8 mouse cellular contexts compared by ENCODE assay signal in genomic region chr13:111489502-111489801, GRCm38 (mm10). TPM values are rescaled to one million over a fixed set of nuclear protein-coding genes. Genes with fewer than 3 reads are reported as not detected.
DNase-seq lines count a peak whose midpoint lies in the region; ATAC-seq lines count a peak whose summit lies in the region.

No protein-coding gene starts in this region.

- H3K36me3 ChIP-seq in kidney, embryonic 16.5 days (ENCODE audit: insufficient read depth, low read length): no peaks in the 10 kb centered on the region
- H3K36me3 ChIP-seq in embryonic facial prominence, embryonic 13.5 days: no peaks in the 10 kb centered on the region
- no peaks in the 10 kb centered on the region for H3K36me3 ChIP-seq in limb, embryonic 11.5 days (ENCODE audit: control insufficient read depth, insufficient read depth, low read length)
- no peaks in the 10 kb centered on the region for H3K36me3 ChIP-seq in neural tube, embryonic 12.5 days

- H3K27me3 ChIP-seq in kidney, embryonic 16.5 days (ENCODE audit: insufficient read depth, low read length): peaks cover 26% of the 10 kb centered on the region
- H3K27me3 ChIP-seq in embryonic facial prominence, embryonic 13.5 days: peaks cover 26% of the 10 kb centered on the region
- 0 out of 2 replicates have a peak, but pooled peaks cover 7% of the 10 kb centered on the region for H3K27me3 ChIP-seq in limb, embryonic 11.5 days (ENCODE audit: control insufficient read depth, insufficient read depth, low read length)
- peaks cover 21% of the 10 kb centered on the region for H3K27me3 ChIP-seq in neural tube, embryonic 12.5 days (replicated peaks)

- peak; percentile 73 for ATAC-seq in kidney, embryonic 16.5 days (ENCODE audit: low FRiP score, low TSS enrichment)
- ATAC-seq in embryonic facial prominence, embryonic 13.5 days (ENCODE audit: insufficient number of reproducible peaks, insufficient read depth, low FRiP score, low TSS enrichment, low read depth): peak; percentile 56
- no peak for ATAC-seq in limb, embryonic 11.5 days (ENCODE audit: insufficient number of reproducible peaks, low FRiP score, low TSS enrichment, low read depth)
- peak; percentile 77; the same call in 1 of the 2 replicates for ATAC-seq in neural tube, embryonic 12.5 days (ENCODE audit: low FRiP score, low read depth)

- H3K4me2 ChIP-seq in kidney, embryonic 16.5 days (replicated peaks; ENCODE audit: low read depth, low read length): peak overlapping the region; percentile 77
- H3K4me2 ChIP-seq in embryonic facial prominence, embryonic 13.5 days: peak overlapping the region; percentile 79
- H3K4me2 ChIP-seq in limb, embryonic 11.5 days (ENCODE audit: low read depth, severe bottlenecking): no peak overlapping the region
- peak overlapping the region; percentile 80 for H3K4me2 ChIP-seq in neural tube, embryonic 12.5 days (replicated peaks)

- H3K4me1 ChIP-seq in kidney, embryonic 16.5 days (ENCODE audit: insufficient read depth, low read length): peaks cover 25% of the 10 kb centered on the region
- H3K4me1 ChIP-seq in embryonic facial prominence, embryonic 13.5 days: peaks cover 24% of the 10 kb centered on the region
- 0 out of 2 replicates have a peak, but pooled peaks cover 6% of the 10 kb centered on the region for H3K4me1 ChIP-seq in limb, embryonic 11.5 days (ENCODE audit: control insufficient read depth, insufficient read depth, low read length)
- H3K4me1 ChIP-seq in neural tube, embryonic 12.5 days: peaks cover 20% of the 10 kb centered on the region

- DNase-seq in kidney, postnatal 36 days: no peak
- DNase-seq in limb, embryonic 11.5 days (ENCODE audit: low spot score): no peak
- DNase-seq in MN1 (ENCODE audit: low spot score): no peak
- DNase-seq in gastrocnemius, adult 8-10 months (ENCODE audit: low spot score in 2 of 2): no peak
- no peak for DNase-seq in lung, postnatal 4 days

- 0% methylated on average over 17 of the region's 33 CpGs for WGBS in kidney, embryonic 16.5 days
- WGBS in embryonic facial prominence, embryonic 13.5 days: 1% methylated on average over 29 of the region's 33 CpGs
- WGBS in limb, embryonic 11.5 days: 0% methylated on average over 16 of the region's 33 CpGs
- WGBS in neural tube, embryonic 12.5 days: 0% methylated on average over 31 of the region's 33 CpGs

- peak overlapping the region; percentile 99 for H3K9ac ChIP-seq in kidney, embryonic 16.5 days (replicated peaks; ENCODE audit: low read length)
- peak overlapping the region; percentile 97 for H3K9ac ChIP-seq in embryonic facial prominence, embryonic 13.5 days
- H3K9ac ChIP-seq in limb, embryonic 11.5 days (ENCODE audit: low read length): peak overlapping the region; percentile 86
- H3K9ac ChIP-seq in neural tube, embryonic 12.5 days: peak overlapping the region; percentile 97

- no peaks in the 10 kb centered on the region for H3K9me3 ChIP-seq in kidney, embryonic 16.5 days (ENCODE audit: low read length)
- no peaks in the 10 kb centered on the region for H3K9me3 ChIP-seq in embryonic facial prominence, embryonic 13.5 days
- no peaks in the 10 kb centered on the region for H3K9me3 ChIP-seq in limb, embryonic 11.5 days (ENCODE audit: control insufficient read depth, low read length)
- H3K9me3 ChIP-seq in neural tube, embryonic 12.5 days: no peaks in the 10 kb centered on the region

- peak overlapping the region; percentile 98 for H3K4me3 ChIP-seq in kidney, embryonic 16.5 days (ENCODE audit: low read length)
- H3K4me3 ChIP-seq in embryonic facial prominence, embryonic 13.5 days: peak overlapping the region; percentile 96
- peak overlapping the region; percentile 91 for H3K4me3 ChIP-seq in limb, embryonic 11.5 days (ENCODE audit: low read depth, low read length)
- H3K4me3 ChIP-seq in neural tube, embryonic 12.5 days: peak overlapping the region; percentile 97

- peak overlapping the region; percentile 99 for H3K27ac ChIP-seq in kidney, embryonic 16.5 days (ENCODE audit: low read length)
- H3K27ac ChIP-seq in embryonic facial prominence, embryonic 13.5 days: peak overlapping the region; percentile 99
- peak overlapping the region; percentile 96 for H3K27ac ChIP-seq in limb, embryonic 11.5 days (replicated peaks; ENCODE audit: low read depth, low read length)
- H3K27ac ChIP-seq in neural tube, embryonic 12.5 days: peak overlapping the region; percentile 94

RNA-seq across cellular contexts. Expression of gene Gpbp1, which starts 0.5 kb away (rescaled TPM):
- polyA plus RNA-seq in kidney, embryonic 16.5 days (2015; fragmentation: Nextera tagmentation; extraction: Ambion mirVana): 79.5 and 80.5 TPM in 2 replicates
- polyA plus RNA-seq in embryonic facial prominence, embryonic 13.5 days (2015; fragmentation: Nextera tagmentation; extraction: Ambion mirVana): 101 and 110 TPM in 2 replicates
- 127 and 131 TPM in 2 replicates for polyA plus RNA-seq in limb, embryonic 11.5 days (2014; fragmentation: Nextera tagmentation; extraction: Ambion mirVana)
- polyA plus RNA-seq in neural tube, embryonic 12.5 days (2016; fragmentation: Nextera tagmentation; extraction: Ambion mirVana): 111 and 119 TPM in 2 replicates
- total RNA-seq in gastrocnemius, adult 8-10 months (2022): 10 to 100 TPM; 52.7 to 63.6 (median 56.0) TPM
